Mouse (Mus musculus): ENCODE data around the gene Hddc3.

The Hddc3 gene

DNA sequence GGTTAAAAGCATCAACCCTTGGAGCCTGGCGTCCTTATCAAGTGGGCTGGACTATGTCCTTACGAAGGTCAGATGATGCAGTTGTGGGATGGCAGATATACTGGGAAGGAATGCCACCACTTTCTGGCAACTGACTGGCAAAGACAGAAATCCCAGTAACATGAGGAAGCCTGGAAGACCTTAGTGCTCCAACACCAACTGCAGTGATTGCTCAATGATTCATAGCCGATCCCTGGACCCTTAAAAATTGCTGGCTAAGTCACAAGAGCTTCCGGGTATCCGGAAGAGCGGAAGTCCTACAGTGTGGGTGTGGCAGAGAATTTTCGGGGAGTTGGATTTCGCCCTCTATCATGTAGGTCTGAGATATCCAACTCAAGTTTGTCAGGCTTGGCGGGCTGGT is 3.3 kb downstream of the Hddc3 start:
- Histone ChIP-seq H3K27me3 (ENCODE audit: control insufficient read depth, insufficient read depth, low read length, poor library complexity, severe bottlenecking) (no peaks in the 10 kb centered on the region), H3K36me3 (ENCODE audit: control insufficient read depth, insufficient read depth, low read length, poor library complexity, severe bottlenecking) (peaks cover 3% of the 10 kb centered on the region; the same call in 1 of the 2 replicates)
- DNase-seq (ENCODE audit: low read depth, low spot score) = no peak

- H3K27me3 ChIP-seq (ENCODE audit: control insufficient read depth, insufficient read depth, low read length, poor library complexity, severe bottlenecking) = no peaks in the 10 kb centered on the region
- DNase-seq (ENCODE audit: low read depth, low spot score) = no peak
Observed at GRCm38 (mm10) chr7:80346830-80347229, 3.9 kb downstream of the Hddc3 start.

GRCm38 (mm10) chr7:80347670-80348586 is 5.0 kb downstream of the Hddc3 start:
- Histone ChIP-seq H3K27me3 (ENCODE audit: control insufficient read depth, insufficient read depth, low read length, poor library complexity, severe bottlenecking) (no peaks in the 10 kb centered on the region), H3K36me3 (ENCODE audit: control insufficient read depth, insufficient read depth, low read length, poor library complexity, severe bottlenecking) (peaks cover 4% of the 10 kb centered on the region)
- no peak for DNase-seq (ENCODE audit: low read depth, low spot score)

More at GRCm38 (mm10) chr7:80346830-80347229, 3.9 kb downstream of the Hddc3 start:
- peaks cover 3% of the 10 kb centered on the region; the same call in 1 of the 2 replicates for H3K36me3 ChIP-seq (ENCODE audit: control insufficient read depth, insufficient read depth, low read length, poor library complexity, severe bottlenecking)

DNA sequence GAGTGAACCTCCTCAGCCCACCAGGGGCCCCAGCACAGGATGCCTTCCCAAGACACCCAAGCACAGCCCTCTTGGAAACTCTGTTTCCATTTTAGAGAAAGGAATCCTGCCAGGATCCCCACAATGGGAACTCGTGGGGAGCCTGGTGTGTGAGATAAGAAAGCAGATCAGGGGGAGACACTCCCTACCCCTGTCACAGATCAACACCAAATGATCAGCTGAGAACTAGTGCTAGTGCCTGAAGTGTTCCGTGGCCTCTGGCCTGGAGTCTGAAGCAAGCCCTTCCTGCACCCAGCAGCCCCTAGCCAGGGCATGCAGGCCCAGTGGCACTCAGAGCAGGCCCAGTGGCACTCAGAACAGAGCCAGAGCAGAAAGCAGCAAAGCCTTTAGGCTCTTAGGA is 7.9 kb downstream of the Hddc3 start:
- DNase-seq (ENCODE audit: low read depth, low spot score) = no peak
- peaks cover 5% of the 10 kb centered on the region for H3K36me3 ChIP-seq (ENCODE audit: control insufficient read depth, insufficient read depth, low read length, poor library complexity, severe bottlenecking)
- no peaks in the 10 kb centered on the region for H3K27me3 ChIP-seq (ENCODE audit: control insufficient read depth, insufficient read depth, low read length, poor library complexity, severe bottlenecking)

DNA sequence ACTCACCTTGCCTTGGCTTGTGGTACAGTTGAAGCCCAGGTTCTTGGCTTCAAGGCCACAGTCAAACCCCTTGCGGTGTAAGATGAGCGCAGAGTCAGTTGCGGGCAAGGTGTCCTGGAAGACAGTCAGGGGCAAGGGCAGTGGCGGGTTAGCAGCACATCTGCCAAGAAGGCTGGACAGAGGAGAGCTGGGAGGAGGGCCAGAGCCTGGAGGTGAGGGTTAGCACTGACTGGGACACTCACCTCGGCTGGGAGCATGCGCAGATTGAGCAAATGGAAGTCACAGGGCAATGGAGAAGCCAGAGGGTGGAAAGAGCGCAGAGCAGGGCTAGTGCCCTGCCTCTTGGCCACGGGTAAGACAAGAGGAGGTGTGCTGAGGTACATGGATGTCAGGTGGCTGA is 10.0 kb downstream of the Hddc3 start:
- no peaks in the 10 kb centered on the region for H3K27me3 ChIP-seq (ENCODE audit: control insufficient read depth, insufficient read depth, low read length, poor library complexity, severe bottlenecking)
- H3K36me3 ChIP-seq (ENCODE audit: control insufficient read depth, insufficient read depth, low read length, poor library complexity, severe bottlenecking) = peaks cover 5% of the 10 kb centered on the region
- no peak for DNase-seq (ENCODE audit: low read depth, low spot score)

GRCm38 (mm10) chr7:80356351-80356750 is 13.4 kb downstream of the Hddc3 start:
- no peak for DNase-seq (ENCODE audit: low read depth, low spot score)
- H3K27me3 ChIP-seq (ENCODE audit: control insufficient read depth, insufficient read depth, low read length, poor library complexity, severe bottlenecking) = no peaks in the 10 kb centered on the region
- H3K36me3 ChIP-seq (ENCODE audit: control insufficient read depth, insufficient read depth, low read length, poor library complexity, severe bottlenecking) = peaks cover 5% of the 10 kb centered on the region

DNA sequence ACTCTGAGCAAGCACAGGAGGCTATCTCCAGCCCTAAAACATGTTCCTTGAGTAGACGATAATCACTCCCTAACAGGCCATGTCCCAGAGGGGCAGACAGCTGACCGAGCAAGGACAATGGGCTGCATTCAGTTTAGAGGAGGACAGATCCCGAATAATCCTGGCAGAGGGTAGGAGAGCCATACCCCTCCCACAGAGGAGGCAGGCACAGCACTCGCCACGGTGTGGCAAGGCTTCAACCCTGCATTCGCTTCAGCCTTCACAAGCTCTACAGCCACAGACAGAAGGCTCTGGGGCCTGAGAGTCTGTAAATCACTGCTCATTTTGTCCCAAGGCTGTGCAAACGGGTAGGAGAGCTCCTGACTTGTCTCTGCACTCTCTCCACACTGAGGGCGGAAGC is 14.3 kb downstream of the Hddc3 start:
- DNase-seq (ENCODE audit: low read depth, low spot score) = no peak
- Histone ChIP-seq H3K36me3 (ENCODE audit: control insufficient read depth, insufficient read depth, low read length, poor library complexity, severe bottlenecking) (peaks cover 7% of the 10 kb centered on the region), H3K27me3 (ENCODE audit: control insufficient read depth, insufficient read depth, low read length, poor library complexity, severe bottlenecking) (no peaks in the 10 kb centered on the region)

DNA sequence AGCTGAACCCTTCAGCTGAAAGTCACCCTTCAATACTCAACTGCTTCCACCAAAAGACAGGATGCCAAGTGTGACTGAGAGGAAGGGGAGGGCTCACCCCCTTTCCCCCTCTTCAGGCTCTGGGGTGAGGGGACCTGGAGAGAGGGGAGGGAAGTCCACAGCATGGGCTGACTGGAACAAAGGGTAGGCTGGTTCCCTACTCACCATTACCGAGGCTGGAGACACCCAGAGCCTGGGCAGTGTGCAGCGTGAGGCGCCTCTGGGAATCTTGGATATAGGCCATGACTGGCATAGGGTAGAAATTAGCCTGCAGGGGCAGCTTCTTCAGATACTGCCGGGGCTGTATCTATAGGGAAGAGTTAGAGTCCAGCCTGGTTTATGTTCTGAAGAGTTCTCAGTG is 15.1 kb downstream of the Hddc3 start:
- H3K27me3 ChIP-seq (ENCODE audit: control insufficient read depth, insufficient read depth, low read length, poor library complexity, severe bottlenecking) = no peaks in the 10 kb centered on the region
- H3K36me3 ChIP-seq (ENCODE audit: control insufficient read depth, insufficient read depth, low read length, poor library complexity, severe bottlenecking) = peaks cover 7% of the 10 kb centered on the region
- DNase-seq (ENCODE audit: low read depth, low spot score) = no peak

DNA sequence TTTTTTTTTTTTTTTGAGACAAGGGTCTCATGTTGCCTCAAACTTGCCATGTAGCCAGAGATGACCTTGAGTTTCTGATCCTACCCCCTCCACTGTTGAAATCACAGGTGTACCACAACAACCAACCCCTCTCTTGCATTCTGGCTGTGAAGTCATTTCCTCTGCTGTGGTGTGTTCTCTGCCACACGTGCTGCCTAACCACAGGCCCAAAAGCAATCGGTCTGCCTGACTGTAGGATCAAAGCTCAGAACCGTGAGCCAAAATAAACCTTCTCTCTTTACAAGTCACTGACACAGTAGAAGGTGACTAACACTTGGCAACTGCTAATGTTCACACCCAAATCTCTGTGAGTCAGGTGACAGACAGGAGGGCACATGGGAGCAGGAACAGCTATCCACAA is 17.5 kb downstream of the Hddc3 start:
- no peak for DNase-seq (ENCODE audit: low read depth, low spot score)
- H3K36me3 ChIP-seq (ENCODE audit: control insufficient read depth, insufficient read depth, low read length, poor library complexity, severe bottlenecking) = peaks cover 7% of the 10 kb centered on the region

GRCm38 (mm10) chr7:80365759-80366158 is 22.9 kb downstream of the Hddc3 start:
- Histone ChIP-seq H3K27me3 (ENCODE audit: control insufficient read depth, insufficient read depth, low read length, poor library complexity, severe bottlenecking) (no peaks in the 10 kb centered on the region), H3K36me3 (ENCODE audit: control insufficient read depth, insufficient read depth, low read length, poor library complexity, severe bottlenecking) (peaks cover 4% of the 10 kb centered on the region)
- no peak for DNase-seq (ENCODE audit: low read depth, low spot score)

More for the DNA sequence above, 17.5 kb downstream of the Hddc3 start:
- no peaks in the 10 kb centered on the region for H3K27me3 ChIP-seq (ENCODE audit: control insufficient read depth, insufficient read depth, low read length, poor library complexity, severe bottlenecking)

DNA sequence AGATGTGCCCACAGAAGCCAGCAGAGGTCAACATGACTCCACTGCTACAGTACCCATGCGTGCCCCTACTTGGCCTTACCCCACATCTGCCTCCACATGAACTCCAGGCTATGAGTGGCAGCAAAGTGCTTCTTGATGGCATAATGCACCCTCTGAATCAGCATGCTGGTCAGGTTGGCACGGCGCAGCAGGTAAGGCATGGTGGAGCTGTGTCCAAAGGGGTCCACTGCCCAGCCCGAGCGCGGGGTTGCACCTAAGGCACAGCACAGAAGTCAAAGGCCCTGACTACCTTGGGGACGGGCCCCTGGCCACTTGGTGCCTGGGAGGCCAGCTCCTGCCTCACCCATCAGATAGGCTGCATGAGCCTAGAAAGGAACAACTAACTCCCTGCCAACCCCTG is 24.3 kb downstream of the Hddc3 start:
- DNase-seq (ENCODE audit: low read depth, low spot score) = no peak
- H3K27me3 ChIP-seq (ENCODE audit: control insufficient read depth, insufficient read depth, low read length, poor library complexity, severe bottlenecking) = no peaks in the 10 kb centered on the region
- H3K36me3 ChIP-seq (ENCODE audit: control insufficient read depth, insufficient read depth, low read length, poor library complexity, severe bottlenecking) = peaks cover 2% of the 10 kb centered on the region; the same call in 1 of the 2 replicates

- DNase-seq (ENCODE audit: low read depth, low spot score) = no peak
- peaks cover under 1% of the 10 kb centered on the region; the same call in 1 of the 2 replicates for H3K36me3 ChIP-seq (ENCODE audit: control insufficient read depth, insufficient read depth, low read length, poor library complexity, severe bottlenecking)
- H3K27me3 ChIP-seq (ENCODE audit: control insufficient read depth, insufficient read depth, low read length, poor library complexity, severe bottlenecking) = no peaks in the 10 kb centered on the region
Observed at GRCm38 (mm10) chr7:80368009-80368408, 25.1 kb downstream of the Hddc3 start.

- no peaks in the 10 kb centered on the region for H3K27me3 ChIP-seq (ENCODE audit: control insufficient read depth, insufficient read depth, low read length, poor library complexity, severe bottlenecking)
- DNase-seq (ENCODE audit: low read depth, low spot score) = peak; percentile 88
- H3K36me3 ChIP-seq (ENCODE audit: control insufficient read depth, insufficient read depth, low read length, poor library complexity, severe bottlenecking) = no peaks in the 10 kb centered on the region; the same call in 1 of the 2 replicates
Observed at GRCm38 (mm10) chr7:80368635-80369421, 25.9 kb downstream of the Hddc3 start.

GRCm38 (mm10) chr7:80369461-80369860 is 26.6 kb downstream of the Hddc3 start:
- H3K36me3 ChIP-seq (ENCODE audit: control insufficient read depth, insufficient read depth, low read length, poor library complexity, severe bottlenecking) = no peaks in the 10 kb centered on the region; the same call in 1 of the 2 replicates
- no peaks in the 10 kb centered on the region for H3K27me3 ChIP-seq (ENCODE audit: control insufficient read depth, insufficient read depth, low read length, poor library complexity, severe bottlenecking)
- no peak for DNase-seq (ENCODE audit: low read depth, low spot score)

- Histone ChIP-seq H3K27me3 (ENCODE audit: control insufficient read depth, insufficient read depth, low read length, poor library complexity, severe bottlenecking) (no peaks in the 10 kb centered on the region), H3K36me3 (ENCODE audit: control insufficient read depth, insufficient read depth, low read length, poor library complexity, severe bottlenecking) (no peaks in the 10 kb centered on the region; the same call in 1 of the 2 replicates)
- peak; percentile 35 for DNase-seq (ENCODE audit: low read depth, low spot score)
Observed at GRCm38 (mm10) chr7:80369967-80370431, 27.1 kb downstream of the Hddc3 start.
